Mouse (Mus musculus) olfactory bulb, adult 2 months (tissue): ENCODE measurements around the gene E2f7. TPM values are rescaled to one million over a fixed set of nuclear protein-coding genes. Genes with fewer than 3 reads are reported as not detected.

ENCODE experiments used
- H3K27ac ChIP-seq: fragments of 200-500 bp; 2 replicates; pipeline ENCODE4 v1.5.1; 2012; ENCODE audit warnings: low read depth, low read length; ENCODE audit not compliant: insufficient read depth
- H3K4me1 ChIP-seq: fragments of 200-500 bp; 2 replicates; pipeline ENCODE4 v1.6.1; 2012; ENCODE audit warnings: low read length; ENCODE audit not compliant: control insufficient read depth, insufficient read depth
- H3K4me3 ChIP-seq: fragments of 200-500 bp; 2 replicates; pipeline ENCODE4 v1.5.1; 2012; ENCODE audit warnings: mild to moderate bottlenecking, low read depth, low read length, moderate library complexity; ENCODE audit not compliant: insufficient read depth
- CTCF ChIP-seq: fragments of 200-500 bp; IDR thresholded peaks from 2 replicates; pipeline ENCODE4 v1.5.1; 2012; ENCODE audit warnings: low read depth, mild to moderate bottlenecking, low read length, moderate library complexity; ENCODE audit not compliant: insufficient read depth
- POLR2A ChIP-seq: fragments of 200-500 bp; IDR thresholded peaks from 2 replicates; pipeline ENCODE4 v1.6.1; 2012; ENCODE audit warnings: mild to moderate bottlenecking, low read depth, low read length, moderate library complexity; ENCODE audit not compliant: insufficient read depth
- WGBS: fragments of 180-500 bp; shearing (Covaris S2); methylation state at CpG from one replicate; pipeline ENCODE4 v1.1.7; 2018; 5-methylcytosine and 5-hydroxymethylcytosine counted together
- polyA plus RNA-seq: library from polyadenylated mRNA; stranded (reverse); fragments of >200 nt; gene quantifications from 2 replicates; pipeline ENCODE4 v1.2.4, GENCODE M21; 2012; ENCODE audit warnings: low replicate concordance; ENCODE audit not compliant: missing spikeins, insufficient read depth, insufficient read length

Gene E2f7
- polyA plus RNA-seq, 1 experiment, result not detected

- TF ChIP-seq POLR2A (no peak), CTCF (no peak)
- H3K27ac ChIP-seq, result no peak overlapping the region
- WGBS, result 98% methylated on average over 13 of the region's 13 CpGs
- no peak overlapping the region for H3K4me3 ChIP-seq
- no peaks in the 10 kb centered on the region for H3K4me1 ChIP-seq
These were observed 18.2 kb downstream of the E2f7 start for GRCm38 (mm10) chr10:110763416-110763815.

- peaks cover 3% of the 10 kb centered on the region for H3K4me1 ChIP-seq
- H3K4me3 ChIP-seq, result no peak overlapping the region
- no peak for TF ChIP-seq POLR2A
- no peak for TF ChIP-seq CTCF
- 37% methylated on average over 10 of the region's 10 CpGs for WGBS
- H3K27ac ChIP-seq, result no peak overlapping the region
These were observed 24.3 kb downstream of the E2f7 start for GRCm38 (mm10) chr10:110769538-110769937.

GRCm38 (mm10) chr10:110773201-110773600 is 28.0 kb downstream of the E2f7 start:
- peaks cover 3% of the 10 kb centered on the region for H3K4me1 ChIP-seq
- 89% methylated on average over 12 of the region's 12 CpGs for WGBS
- no peak for TF ChIP-seq CTCF
- no peak for TF ChIP-seq POLR2A
- no peak overlapping the region for H3K27ac ChIP-seq
- no peak overlapping the region for H3K4me3 ChIP-seq

GRCm38 (mm10) chr10:110773878-110774277 is 28.6 kb downstream of the E2f7 start:
- H3K27ac ChIP-seq, result no peak overlapping the region
- TF ChIP-seq CTCF, result no peak
- TF ChIP-seq POLR2A, result no peak
- WGBS, result 96% methylated on average over 14 of the region's 14 CpGs
- H3K4me3 ChIP-seq, result no peak overlapping the region
- peaks cover 3% of the 10 kb centered on the region for H3K4me1 ChIP-seq

DNA sequence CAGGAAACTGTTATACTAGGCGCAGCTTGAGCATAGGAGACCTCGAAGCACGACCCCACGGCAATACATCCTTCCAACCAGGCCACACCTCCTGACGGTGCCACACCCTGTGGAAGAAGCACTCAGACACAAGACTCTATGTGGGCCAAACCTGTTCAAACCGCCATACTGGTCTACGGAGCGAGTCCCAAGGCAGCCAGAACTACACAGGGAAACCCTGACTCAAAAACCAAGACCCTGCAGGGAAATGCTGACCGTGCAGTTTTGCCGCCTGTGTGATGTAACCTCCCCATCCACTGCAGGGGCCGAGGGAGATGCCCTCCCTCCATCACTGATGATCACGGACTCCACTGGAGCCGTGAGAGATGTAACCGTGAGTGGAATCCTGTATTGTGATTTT is 36.5 kb downstream of the E2f7 start:
- Histone ChIP-seq H3K27ac (no peak overlapping the region), H3K4me1 (no peaks in the 10 kb centered on the region), H3K4me3 (no peak overlapping the region)
- no peak for TF ChIP-seq POLR2A
- no peak for TF ChIP-seq CTCF
- 94% methylated on average over 14 of the region's 14 CpGs for WGBS

DNA sequence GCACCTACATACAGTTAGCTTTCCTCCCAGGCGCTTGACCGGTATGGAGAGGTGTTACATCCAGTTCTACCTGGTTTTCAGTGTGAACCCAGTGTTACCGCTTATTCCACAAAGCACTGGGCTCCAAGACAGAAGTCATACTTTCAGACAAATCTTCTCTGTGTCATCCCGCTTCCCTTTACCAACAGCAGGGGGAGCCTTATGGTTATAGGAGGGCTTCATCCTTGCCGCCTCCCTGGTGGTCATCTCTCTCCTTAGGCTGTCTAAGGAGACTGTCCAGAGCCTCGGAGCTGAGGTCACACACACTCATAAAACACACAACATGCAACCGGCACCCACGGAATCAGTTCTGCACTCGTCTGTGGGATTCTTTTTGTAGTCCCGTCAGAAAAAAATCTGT is 37.4 kb downstream of the E2f7 start:
- TF ChIP-seq POLR2A, result no peak
- TF ChIP-seq CTCF, result no peak
- Histone ChIP-seq H3K4me3 (no peak overlapping the region), H3K4me1 (no peaks in the 10 kb centered on the region), H3K27ac (no peak overlapping the region)
- WGBS, result 87% methylated on average over 10 of the region's 10 CpGs

DNA sequence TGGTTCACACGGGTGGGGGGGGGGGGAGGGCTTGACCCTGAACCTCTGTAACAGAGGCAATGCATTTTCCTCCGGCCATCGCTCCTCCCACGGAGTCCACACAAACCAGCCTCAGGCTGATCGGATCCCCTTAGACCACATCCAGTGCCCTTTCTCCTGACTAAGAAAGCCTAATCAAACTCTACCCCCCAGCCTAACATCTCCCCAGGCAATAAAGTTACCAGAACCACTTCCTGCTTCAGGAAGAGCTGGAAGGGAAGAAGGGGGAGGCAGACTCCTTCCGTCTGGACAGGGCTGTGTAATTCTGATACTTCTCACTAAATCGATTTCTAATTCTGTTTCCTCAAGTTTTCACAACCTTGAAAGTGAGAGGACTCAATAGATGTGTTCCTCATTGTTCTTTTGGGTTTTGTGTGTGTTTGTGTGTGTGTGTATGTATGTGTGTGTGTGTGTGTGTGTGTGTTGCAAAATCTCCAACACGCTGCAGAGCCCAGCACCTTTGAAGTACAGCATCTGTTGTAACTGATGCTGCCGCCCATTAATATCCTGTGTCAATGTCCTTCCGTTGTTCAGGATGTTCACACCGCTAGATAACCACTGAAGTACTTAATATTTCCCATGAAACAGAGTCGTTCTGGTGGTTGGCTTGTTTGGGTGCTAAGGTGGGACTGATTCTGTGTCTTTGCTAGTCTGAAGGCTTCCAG is 43.0 kb downstream of the E2f7 start:
- no peak overlapping the region for H3K4me3 ChIP-seq
- no peak overlapping the region for H3K27ac ChIP-seq
- no peaks in the 10 kb centered on the region for H3K4me1 ChIP-seq
- TF ChIP-seq POLR2A (no peak), CTCF (no peak)
- WGBS, result 78% methylated on average over 12 of the region's 12 CpGs

DNA sequence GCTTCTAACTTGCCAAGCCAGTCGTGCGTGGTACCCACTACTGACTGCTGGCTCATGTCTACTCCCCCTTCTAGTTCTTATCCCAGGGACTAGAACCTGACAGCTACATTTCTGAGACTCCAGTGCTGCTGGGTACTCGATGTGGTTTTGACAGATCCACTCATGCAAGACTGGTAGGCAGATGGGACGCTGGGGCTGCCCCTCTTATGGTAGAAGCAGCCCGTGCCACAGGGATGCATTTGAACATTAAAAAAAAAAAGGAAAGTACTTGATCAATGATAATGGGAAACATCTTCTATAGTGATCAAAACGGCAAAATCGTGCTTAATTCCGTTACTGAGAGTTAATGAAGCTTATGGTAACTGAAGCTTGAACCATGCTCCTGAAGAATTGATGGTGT is 44.4 kb downstream of the E2f7 start:
- no peak overlapping the region for H3K27ac ChIP-seq
- TF ChIP-seq POLR2A (no peak), CTCF (no peak)
- no peaks in the 10 kb centered on the region for H3K4me1 ChIP-seq
- no peak overlapping the region for H3K4me3 ChIP-seq
- WGBS, result 89% methylated on average over 8 of the region's 8 CpGs

DNA sequence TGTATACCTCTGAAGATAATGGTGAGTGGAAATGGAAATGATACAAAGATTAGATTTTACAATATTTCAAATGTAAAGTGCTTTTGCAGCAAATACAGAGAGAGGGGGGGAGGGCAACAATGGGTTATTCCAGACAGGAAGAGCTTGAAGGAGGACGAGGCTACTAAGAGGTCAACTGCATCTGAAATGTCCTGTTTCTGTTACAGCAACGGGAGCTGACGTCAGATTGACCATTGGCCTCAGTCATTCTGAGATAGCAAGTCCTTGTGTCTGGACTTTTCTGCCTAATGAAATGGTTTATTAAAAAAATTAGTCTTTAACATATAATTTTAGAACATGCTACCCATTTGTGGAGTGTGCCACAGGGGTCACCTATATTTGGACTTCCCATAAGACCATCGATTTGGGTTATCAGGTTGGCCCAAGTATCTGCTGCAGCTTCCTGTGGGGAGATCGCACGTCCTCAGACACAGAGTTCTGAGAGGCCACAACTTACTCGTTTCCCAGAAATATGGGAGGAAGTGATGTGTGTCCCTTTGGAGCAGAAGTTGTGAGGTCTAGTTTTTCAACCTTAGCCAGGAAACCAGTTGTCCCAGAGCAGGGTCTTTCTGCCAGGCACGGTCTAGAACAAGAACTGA is 48.0 kb downstream of the E2f7 start:
- Histone ChIP-seq H3K4me3 (no peak overlapping the region), H3K27ac (no peak overlapping the region), H3K4me1 (no peaks in the 10 kb centered on the region)
- WGBS, result 87% methylated on average over 8 of the region's 8 CpGs
- no peak for TF ChIP-seq POLR2A
- no peak for TF ChIP-seq CTCF
